In genomic region chr2:131502561-131502960, GRCm38 (mm10) we compare ENCODE assay signal across 13 mouse cellular contexts. TPM values are rescaled to one million over a fixed set of nuclear protein-coding genes. Genes with fewer than 3 reads are reported as not detected.
DNase-seq lines count a peak whose midpoint lies in the region; ATAC-seq and TF ChIP-seq lines count a peak whose summit lies in the region.
"Had no signal": no experiment of that assay in that cellular context is flagged by ENCODE, and none has a peak within 500 bp of the region (broad histone marks: within the 10 kb centered on the region; RNA-seq: fewer than 3 reads in every experiment).

No protein-coding gene starts in this region.

- peaks cover 56% of the 10 kb centered on the region for H3K4me1 ChIP-seq in forebrain, embryonic 13.5 days
- peaks cover 30% of the 10 kb centered on the region for H3K4me1 ChIP-seq in forebrain, embryonic 16.5 days (replicated peaks; ENCODE audit: control insufficient read depth, insufficient read depth, low read length)
- peaks cover 93% of the 10 kb centered on the region for H3K4me1 ChIP-seq in liver, embryonic 13.5 days (replicated peaks)
- peaks cover 24% of the 10 kb centered on the region for H3K4me1 ChIP-seq in liver, embryonic 11.5 days (replicated peaks; ENCODE audit: control insufficient read depth, insufficient read depth, low read length)
- H3K4me1 ChIP-seq in cortical plate, adult 2 months (ENCODE audit: control insufficient read depth, insufficient read depth, low read length): peaks cover 15% of the 10 kb centered on the region

- WGBS in forebrain, embryonic 13.5 days: 81% methylated on average over 5 of the region's 5 CpGs
- whole genome bisulfite sequencing in forebrain, embryonic 16.5 days: 70% methylated on average over 5 of the region's 5 CpGs
- 71% methylated on average over 5 of the region's 5 CpGs for WGBS in liver, embryonic 13.5 days (ENCODE audit: insufficient replicate concordance)
- WGBS in liver, embryonic 11.5 days: 66% methylated on average over 5 of the region's 5 CpGs

- H3K36me3 ChIP-seq in forebrain, embryonic 13.5 days (ENCODE audit: poor library complexity, severe bottlenecking): no peaks in the 10 kb centered on the region
- no peaks in the 10 kb centered on the region for H3K36me3 ChIP-seq in forebrain, embryonic 16.5 days (ENCODE audit: control insufficient read depth, insufficient read depth)
- peaks cover 5% of the 10 kb centered on the region for H3K36me3 ChIP-seq in liver, embryonic 13.5 days
- no peaks in the 10 kb centered on the region for H3K36me3 ChIP-seq in liver, embryonic 11.5 days (ENCODE audit: control insufficient read depth, insufficient read depth, low read length)

- H3K9ac ChIP-seq in forebrain, embryonic 13.5 days: no peak overlapping the region
- no peak overlapping the region for H3K9ac ChIP-seq in forebrain, embryonic 16.5 days (replicated peaks; ENCODE audit: low read depth, low read length)
- 0 out of 2 replicates have a peak overlapping the region, but pooled peaks have one; percentile 27 for H3K9ac ChIP-seq in liver, embryonic 13.5 days
- no peak overlapping the region for H3K9ac ChIP-seq in liver, embryonic 11.5 days (ENCODE audit: low read depth, low read length)

- peak overlapping the region; percentile 61 for H3K27ac ChIP-seq in forebrain, embryonic 13.5 days
- no peak overlapping the region for H3K27ac ChIP-seq in forebrain, embryonic 16.5 days (ENCODE audit: low read length)
- H3K27ac ChIP-seq in liver, embryonic 13.5 days: peak overlapping the region; percentile 1
- no peak overlapping the region for H3K27ac ChIP-seq in liver, embryonic 11.5 days (ENCODE audit: low read depth, low read length)
- H3K27ac ChIP-seq in cortical plate, adult 2 months (ENCODE audit: insufficient read depth, low read length): peak overlapping the region; percentile 66

- H3K27me3 ChIP-seq in forebrain, embryonic 13.5 days: no peaks in the 10 kb centered on the region
- H3K27me3 ChIP-seq in forebrain, embryonic 16.5 days (replicated peaks; ENCODE audit: control insufficient read depth, insufficient read depth, low read length): no peaks in the 10 kb centered on the region
- no peaks in the 10 kb centered on the region for H3K27me3 ChIP-seq in liver, embryonic 13.5 days
- no peaks in the 10 kb centered on the region for H3K27me3 ChIP-seq in liver, embryonic 11.5 days (replicated peaks; ENCODE audit: control insufficient read depth, insufficient read depth, low read length)

- DNase-seq in liver, embryonic 13.5 days: no peak
- no peak for DNase-seq in liver, embryonic 11.5 days (ENCODE audit: low spot score)
- DNase-seq in right cerebral cortex, postnatal 36 days (ENCODE audit: low spot score in 2 of 2): no peak
- DNase-seq in frontal cortex, postnatal 14 days (ENCODE audit: low spot score in 2 of 2): no peak
- DNase-seq: kidney, adult 8-10 months; layer of hippocampus, adult 9-11 months; spleen, adult 18-20 months had no signal

- H3K4me3 ChIP-seq in forebrain, embryonic 13.5 days: no peak overlapping the region
- no peak overlapping the region for H3K4me3 ChIP-seq in forebrain, embryonic 16.5 days (replicated peaks; ENCODE audit: low read length)
- H3K4me3 ChIP-seq in liver, embryonic 13.5 days (replicated peaks): no peak overlapping the region
- H3K4me3 ChIP-seq in liver, embryonic 11.5 days (ENCODE audit: low read depth, low read length): no peak overlapping the region
- H3K4me3 ChIP-seq in cortical plate, adult 2 months (ENCODE audit: insufficient read depth, low read length): no peak overlapping the region

- H3K9me3 ChIP-seq in forebrain, embryonic 13.5 days (replicated peaks): no peaks in the 10 kb centered on the region
- H3K9me3 ChIP-seq in forebrain, embryonic 16.5 days (ENCODE audit: control insufficient read depth, low read length): no peaks in the 10 kb centered on the region
- H3K9me3 ChIP-seq in liver, embryonic 13.5 days (replicated peaks): no peaks in the 10 kb centered on the region
- no peaks in the 10 kb centered on the region for H3K9me3 ChIP-seq in liver, embryonic 11.5 days (ENCODE audit: control insufficient read depth, low read length)

- no peak for TF ChIP-seq POLR2A in cortical plate, adult 2 months (IDR thresholded peaks at IDR 0.05; ENCODE audit: extremely low read depth, insufficient read depth, low read length)

- H3K4me2 ChIP-seq in forebrain, embryonic 13.5 days: no peak overlapping the region
- no peak overlapping the region for H3K4me2 ChIP-seq in forebrain, embryonic 16.5 days (ENCODE audit: low read length)
- H3K4me2 ChIP-seq in liver, embryonic 13.5 days: no peak overlapping the region
- no peak overlapping the region for H3K4me2 ChIP-seq in liver, embryonic 11.5 days

- TF ChIP-seq CTCF in cortical plate, adult 2 months (IDR thresholded peaks at IDR 0.05; ENCODE audit: extremely low read depth, insufficient read depth, low read length): no peak

- ATAC-seq in forebrain, embryonic 13.5 days: no peak
- no peak for ATAC-seq in forebrain, embryonic 16.5 days
- ATAC-seq in liver, embryonic 13.5 days (ENCODE audit: low read depth): no peak
- ATAC-seq in liver, embryonic 11.5 days (replicated peaks; ENCODE audit: low FRiP score): no peak
- ATAC-seq in megakaryocyte, adult 5-6 weeks (ENCODE audit: poor library complexity, severe bottlenecking): peak; percentile 59
- ATAC-seq: CD4-positive, CD25-positive, alpha-beta regulatory T cell, adult 4 months had no signal

RNA-seq across cellular contexts. Expression of gene Smox, which starts 11.3 kb away (rescaled TPM):
- 51.3 and 52.5 TPM in 2 replicates for polyA plus RNA-seq in forebrain, embryonic 13.5 days (2015; fragmentation: Nextera tagmentation; extraction: Ambion mirVana)
- polyA plus RNA-seq in forebrain, embryonic 16.5 days (2015; fragmentation: Nextera tagmentation; extraction: Ambion mirVana): 56.2 and 57.2 TPM in 2 replicates
- 109 and 113 TPM in 2 replicates for polyA plus RNA-seq in liver, embryonic 13.5 days (2015; fragmentation: Nextera tagmentation; extraction: Ambion mirVana)
- polyA plus RNA-seq in liver, embryonic 11.5 days (2014; fragmentation: Nextera tagmentation; extraction: Ambion mirVana): 36.3 and 44.9 TPM in 2 replicates
- 61.1 and 63.4 TPM in 2 replicates for polyA plus RNA-seq in cortical plate, adult 2 months (2012; rRNA removed)
- total RNA-seq in megakaryocyte, adult 5-6 weeks (2015): 12.6 and 17.4 TPM in 2 replicates
- total RNA-seq in megakaryocyte, adult 5-6 weeks (2017): 12.0 and 16.1 TPM in 2 replicates

RNA-seq across cellular contexts. Expression of gene Adra1d, which starts 59.5 kb away (rescaled TPM):
- polyA plus RNA-seq in forebrain, embryonic 13.5 days (2015; fragmentation: Nextera tagmentation; extraction: Ambion mirVana): not detected in 2 replicates
- polyA plus RNA-seq in forebrain, embryonic 16.5 days (2015; fragmentation: Nextera tagmentation; extraction: Ambion mirVana): 0.10 TPM in 1 of 2 replicates, not detected in the other
- 0.40 and 0.53 TPM in 2 replicates for polyA plus RNA-seq in liver, embryonic 13.5 days (2015; fragmentation: Nextera tagmentation; extraction: Ambion mirVana)
- polyA plus RNA-seq in liver, embryonic 11.5 days (2014; fragmentation: Nextera tagmentation; extraction: Ambion mirVana): 1.1 and 1.5 TPM in 2 replicates
- polyA plus RNA-seq in cortical plate, adult 2 months (2012; rRNA removed): 32.0 and 38.9 TPM in 2 replicates
- total RNA-seq in megakaryocyte, adult 5-6 weeks (2015): not detected in 2 replicates
- total RNA-seq in megakaryocyte, adult 5-6 weeks (2017): not detected in 2 replicates
- total RNA-seq: liver, adult 2 months had no signal
- polyA plus RNA-seq: CD4-positive, CD25-positive, alpha-beta regulatory T cell, adult 4 months had no signal

Comparison
In these comparisons a context has a peak if more than half of its experiments do, and no peak if none do; other contexts are left out.
1. H3K27ac ChIP-seq: peak in forebrain, embryonic 13.5 days (single experiment), liver, embryonic 13.5 days (single experiment) and cortical plate, adult 2 months (single experiment); none in forebrain, embryonic 16.5 days (single experiment) and liver, embryonic 11.5 days (single experiment).
2. RNA of gene Adra1d, which starts 59.5 kb away (polyA plus RNA-seq): 32.0 to 38.9 TPM in cortical plate, adult 2 months; 1.1 to 1.5 TPM in liver, embryonic 11.5 days, 0.40 to 0.53 TPM in liver, embryonic 13.5 days, 0.10 TPM in forebrain, embryonic 16.5 days and not detected in forebrain, embryonic 13.5 days; every median in the first group is over 10 times any median in the second.